Mouse (Mus musculus) frontal cortex, postnatal 25 days (tissue): Measurements from ENCODE around the gene Trim80.
A peak's percentile ranks its signal among the peaks of the same experiment; 100 is the strongest.
"Not testable (repeated sequence)": the region's sequence is repeated elsewhere in the genome, so short reads cannot be mapped to it uniquely, and the experiment has no call there.

Experiments used
- DNase-seq, 2 experiments: peaks; one replicate each; pipeline ENCODE4 v3.0.0; 2022; ENCODE audit warnings: low spot score in 2 of 2

The Trim80 gene

DNA sequence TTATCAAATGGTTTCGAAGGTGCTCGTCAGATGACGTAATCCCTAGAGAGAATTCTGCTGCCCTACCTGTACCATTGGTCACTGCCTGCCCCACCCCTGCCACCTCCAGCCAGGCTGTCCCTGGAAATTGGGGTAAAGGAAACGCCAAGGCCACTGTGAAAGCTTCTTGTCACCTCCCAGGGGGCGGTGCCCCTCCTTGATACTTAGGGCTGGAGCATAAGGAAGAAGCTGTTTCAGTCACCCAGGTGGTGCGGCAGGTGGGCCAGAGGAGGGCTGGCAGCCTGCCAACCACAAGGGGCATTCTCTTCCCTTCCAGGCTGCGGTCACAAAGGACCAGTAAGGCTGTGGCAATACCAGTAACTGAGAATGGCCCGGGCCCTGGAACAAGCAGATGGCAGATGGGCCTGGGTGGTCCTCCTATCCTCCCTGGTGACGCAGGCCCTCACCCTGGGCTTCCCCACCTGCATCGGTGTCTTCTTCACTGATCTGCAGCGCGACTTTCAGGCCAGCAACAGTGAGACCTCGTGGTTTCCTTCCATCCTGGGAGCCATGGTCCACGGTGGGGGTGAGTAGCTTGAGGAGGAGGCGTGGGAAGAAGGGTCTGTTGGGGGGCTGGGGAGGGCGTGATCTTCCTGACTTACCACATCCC is 22.0 kb downstream of the Trim80 start, which contains the start of gene Slc16a5:
Gene Slc16a5, plus strand, starts transcription at position 232 of the 649 bp plus-strand sequence.
- DNase-seq, result no peak

GRCm38 (mm10) chr11:115463397-115463796 is 23.1 kb downstream of the Trim80 start:
- DNase-seq, result no peak

DNA sequence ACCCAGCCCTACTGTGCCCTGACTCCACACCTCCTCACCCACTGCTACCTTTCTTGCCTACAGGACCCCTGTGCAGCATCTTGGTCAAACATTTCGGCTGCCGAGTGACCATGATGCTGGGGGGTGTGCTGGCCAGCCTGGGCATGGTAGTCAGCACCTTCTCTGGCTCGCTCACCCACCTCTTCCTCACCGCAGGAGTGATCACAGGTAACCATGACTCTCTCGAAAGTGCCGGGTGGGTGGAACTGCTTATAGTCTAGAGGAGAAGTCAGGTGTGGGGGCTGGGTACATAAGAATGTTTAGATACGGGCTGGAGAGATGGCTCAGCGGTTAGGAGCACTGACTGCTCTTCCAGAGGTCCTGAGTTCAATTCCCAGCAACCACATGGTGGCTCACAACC is 24.5 kb downstream of the Trim80 start:
- DNase-seq, result no peak

DNA sequence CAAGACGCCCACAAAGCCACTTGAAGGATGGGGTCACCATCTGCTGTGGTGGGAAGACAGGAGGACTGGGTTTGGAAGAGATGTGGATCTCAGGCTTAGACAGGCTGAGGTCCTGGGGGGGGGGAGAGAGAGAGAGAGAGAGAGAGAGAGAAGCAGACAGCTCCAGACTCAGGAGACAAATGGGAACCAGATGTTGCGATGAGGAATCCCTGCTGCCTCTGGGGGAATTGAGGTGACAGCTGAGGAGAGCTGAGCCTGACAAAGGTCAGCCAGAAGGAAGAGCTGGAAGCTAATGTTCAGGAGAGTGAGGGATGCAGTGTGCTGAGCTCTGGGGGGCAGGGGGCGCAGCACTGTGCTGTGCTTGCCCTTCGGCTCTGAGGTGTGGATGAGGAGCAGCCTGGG is 26.9 kb downstream of the Trim80 start:
- DNase-seq, result no peak

DNA sequence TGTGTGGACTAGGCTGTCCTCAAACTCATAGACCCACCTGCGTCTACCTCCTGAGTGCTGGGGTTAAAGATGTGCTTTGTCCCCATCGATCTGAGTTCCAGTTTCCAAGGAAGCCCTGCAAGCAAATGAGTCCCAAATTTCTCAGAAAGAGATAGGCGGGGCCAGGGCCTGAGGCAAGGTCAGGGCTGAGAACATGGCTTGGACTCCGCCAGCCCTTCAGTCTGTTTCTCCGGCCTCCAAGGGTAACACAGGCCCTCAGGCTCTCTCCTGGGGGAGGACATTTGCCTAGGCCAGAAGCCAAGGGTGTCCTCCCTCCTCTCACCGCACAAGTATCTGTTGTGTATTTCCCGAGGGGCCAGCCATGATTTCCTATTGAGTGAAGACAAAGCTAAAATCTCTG is 31.8 kb downstream of the Trim80 start:
- DNase-seq, result no peak

DNA sequence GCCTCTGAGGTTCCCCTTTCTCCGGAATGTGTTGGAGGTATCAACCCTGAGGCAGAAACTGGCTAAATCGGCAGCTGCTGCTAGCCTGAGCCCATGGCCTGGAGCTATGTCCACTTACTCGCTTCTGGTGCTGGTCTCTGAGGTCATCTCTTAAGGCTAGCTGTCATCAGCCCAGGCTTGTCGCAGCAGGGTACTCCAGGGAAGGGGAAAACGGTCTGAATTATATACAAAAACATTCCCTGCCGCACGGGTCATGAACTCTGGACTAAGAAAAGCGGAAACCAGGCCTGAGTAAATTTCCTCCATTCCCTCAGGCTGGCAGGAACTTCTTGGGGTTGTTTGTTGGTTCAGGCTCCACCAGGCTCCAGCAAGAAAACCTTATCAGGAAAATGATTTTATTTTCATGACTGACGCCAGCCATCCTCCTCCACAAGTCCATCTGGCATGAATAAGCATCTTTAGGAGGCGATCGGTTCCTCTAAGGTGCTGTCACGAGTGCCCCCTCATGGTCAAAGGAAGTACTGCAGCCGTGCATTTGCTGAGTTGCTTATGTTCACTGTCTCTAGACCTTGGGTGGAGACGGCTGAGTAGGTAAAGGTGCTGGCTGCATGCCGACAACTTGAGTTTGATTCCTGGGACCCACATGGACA is 33.4 kb downstream of the Trim80 start:
- peak; percentile 99 to 100 for DNase-seq

DNA sequence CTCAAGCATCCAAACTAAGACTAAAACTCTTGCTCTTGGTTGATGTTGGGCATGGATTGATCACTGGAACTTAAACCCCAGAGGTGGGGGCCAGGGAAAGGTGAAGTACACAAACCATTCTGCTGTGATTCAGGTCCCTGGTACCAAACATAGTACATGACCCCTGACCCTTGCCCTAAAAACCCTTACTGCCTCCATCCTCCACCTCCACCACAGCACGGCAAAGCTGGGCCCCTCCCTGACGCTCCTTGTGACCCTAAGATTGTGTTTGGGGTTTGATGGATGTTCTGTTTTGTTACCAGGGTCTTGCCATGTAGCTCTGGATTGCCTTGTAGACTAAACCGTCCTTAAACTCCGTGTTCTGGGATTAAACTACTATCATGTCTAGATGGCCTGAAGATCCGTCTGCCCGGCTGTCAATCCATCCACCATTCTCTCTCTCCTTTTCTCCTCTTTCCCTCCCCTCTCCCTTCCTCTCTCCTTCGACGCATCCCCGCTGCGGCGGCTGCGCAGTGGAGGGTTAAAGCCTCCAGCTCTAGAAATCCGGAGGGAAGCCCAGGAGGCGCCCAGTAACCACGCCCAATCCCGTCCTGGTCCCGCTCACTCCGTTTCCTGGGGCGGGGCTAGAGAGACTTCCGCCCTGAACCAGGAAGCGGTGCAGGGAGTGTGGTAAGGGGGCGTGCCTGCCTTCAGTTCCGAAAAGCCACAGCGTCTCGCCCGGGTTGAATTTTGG is 34.8 kb downstream of the Trim80 start, which contains the start of gene Armc7:
Gene Armc7, plus strand, starts transcription at position 643 of the 733 bp plus-strand sequence.
- DNase-seq, result peak; percentile 85 to 87

DNA sequence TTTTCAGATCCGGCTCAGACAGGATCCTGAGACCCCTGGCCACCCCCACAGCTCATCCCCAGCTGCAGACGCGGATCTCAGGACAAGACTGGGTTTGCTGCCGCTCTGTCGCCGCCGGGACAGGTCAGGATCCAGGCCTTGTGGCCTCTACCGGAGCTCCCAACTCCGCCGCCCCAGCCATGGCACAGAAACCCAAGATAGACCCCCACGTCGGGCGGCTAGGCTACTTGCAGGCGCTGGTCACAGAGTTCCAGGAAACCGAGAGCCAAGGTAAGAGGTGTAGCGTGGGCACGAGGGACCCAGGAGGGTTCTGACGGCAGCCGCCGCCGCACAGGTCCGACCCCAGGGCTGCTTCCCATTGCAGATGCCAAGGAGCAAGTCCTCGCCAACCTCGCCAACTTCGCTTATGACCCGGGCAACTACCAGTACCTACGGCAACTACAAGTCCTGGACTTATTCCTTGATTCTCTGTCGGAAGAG is 35.5 kb downstream of the Trim80 start:
- no peak for DNase-seq

- DNase-seq, result not testable (repeated sequence)
Observed at GRCm38 (mm10) chr11:115476630-115477029, 36.3 kb downstream of the Trim80 start.

DNA sequence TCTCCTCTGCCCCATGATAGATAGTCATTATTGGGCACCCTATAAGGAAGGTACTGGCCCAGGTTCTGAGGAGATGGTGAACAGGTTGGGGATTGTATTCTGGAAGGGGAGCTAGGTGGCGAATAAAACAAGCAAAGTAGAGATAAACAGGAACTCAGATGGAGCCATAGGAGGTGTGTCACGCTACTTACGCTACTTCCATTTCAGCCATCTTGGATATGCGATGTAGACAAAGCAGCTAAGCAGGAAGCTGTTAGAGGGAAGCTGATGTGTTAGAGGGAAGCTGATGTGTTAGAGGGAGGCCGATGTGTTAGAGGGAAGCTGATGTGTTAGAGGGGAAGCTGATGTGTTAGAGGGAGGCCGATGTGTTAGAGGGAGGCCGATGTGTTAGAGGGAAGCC is 37.0 kb downstream of the Trim80 start:
- not testable (repeated sequence) for DNase-seq

GRCm38 (mm10) chr11:115478296-115478938 is 38.1 kb downstream of the Trim80 start:
- DNase-seq, result no peak

DNA sequence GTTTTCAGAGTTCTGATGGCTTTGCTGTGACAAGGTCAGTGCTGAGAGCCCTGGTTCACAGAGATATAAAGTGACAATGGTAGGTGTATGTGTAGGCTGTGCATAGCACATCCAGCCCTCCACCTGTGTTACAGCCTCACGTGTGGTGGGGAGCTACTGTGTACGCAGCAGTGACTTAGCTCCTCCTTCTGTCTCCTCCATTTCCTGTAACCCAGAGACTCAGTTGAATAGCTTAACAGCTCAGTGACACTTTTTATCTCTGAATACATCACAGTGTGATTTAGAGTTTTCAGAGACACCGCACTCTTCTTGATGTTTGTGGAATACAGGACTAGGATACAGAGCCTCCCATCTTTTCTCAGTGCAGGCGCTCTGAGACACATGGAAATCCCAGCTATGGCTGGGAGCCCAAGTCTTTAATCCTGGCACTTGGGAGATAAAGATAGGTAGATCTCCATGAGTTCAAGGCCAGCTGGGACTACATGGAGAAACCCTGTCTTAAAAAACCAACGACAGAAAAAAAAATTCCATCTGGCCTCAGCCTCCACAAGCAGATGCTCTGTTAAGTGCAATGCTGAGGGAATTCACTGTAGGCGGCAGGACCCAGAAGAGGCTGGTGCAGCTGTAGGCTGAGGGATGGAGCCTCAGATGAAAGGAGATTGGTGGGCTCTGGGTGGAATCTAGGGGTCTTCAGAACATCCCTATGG is 41.4 kb downstream of the Trim80 start:
- DNase-seq, result no peak

DNA sequence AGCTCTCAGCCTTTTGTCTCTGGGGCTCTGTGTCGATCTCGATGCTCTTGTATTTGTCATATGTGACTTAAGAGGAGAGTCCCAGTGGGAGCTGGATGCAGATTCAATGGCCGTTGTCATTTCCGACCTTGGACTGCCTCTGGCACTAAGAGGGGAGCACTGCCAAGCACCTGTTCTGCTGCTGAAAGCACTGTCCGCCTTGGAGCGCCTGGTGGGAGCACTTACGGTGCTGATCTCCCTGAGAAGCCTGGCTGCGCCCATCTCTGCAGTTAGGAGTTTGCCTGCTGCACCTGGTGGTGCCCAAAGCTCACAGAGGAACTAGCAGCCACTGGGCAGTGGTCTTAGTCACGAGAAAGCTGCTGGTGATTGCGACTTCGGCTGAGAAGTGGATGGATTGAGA is 42.9 kb downstream of the Trim80 start:
- DNase-seq, result no peak

GRCm38 (mm10) chr11:115483726-115484125 is 43.4 kb downstream of the Trim80 start:
- DNase-seq, result peak; percentile 80 to 81

DNA sequence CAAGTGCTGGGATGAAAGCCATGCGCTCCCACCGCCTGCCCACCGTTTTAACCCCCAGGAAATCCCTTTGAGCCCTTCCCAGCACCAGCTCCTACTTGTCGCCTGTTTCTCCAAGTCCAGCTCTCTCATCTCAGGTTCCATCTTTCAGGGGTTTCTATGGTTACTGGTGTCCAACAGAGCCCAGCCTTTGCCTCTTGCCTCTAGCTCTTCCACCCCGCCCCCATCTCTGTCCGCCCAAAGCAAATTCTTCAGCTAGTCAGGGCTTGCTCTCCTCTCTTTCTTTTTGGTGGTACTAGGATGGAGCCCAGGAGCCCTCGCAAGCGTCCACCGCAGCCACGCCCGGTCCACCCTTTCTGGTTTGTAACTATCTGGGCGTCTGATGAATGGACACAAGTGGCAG is 44.8 kb downstream of the Trim80 start:
- DNase-seq, result no peak

GRCm38 (mm10) chr11:115488551-115489104 is 48.3 kb downstream of the Trim80 start:
- DNase-seq, result no peak

- DNase-seq, result no peak
Observed at GRCm38 (mm10) chr11:115490441-115491355, 50.4 kb downstream of the Trim80 start.

DNA sequence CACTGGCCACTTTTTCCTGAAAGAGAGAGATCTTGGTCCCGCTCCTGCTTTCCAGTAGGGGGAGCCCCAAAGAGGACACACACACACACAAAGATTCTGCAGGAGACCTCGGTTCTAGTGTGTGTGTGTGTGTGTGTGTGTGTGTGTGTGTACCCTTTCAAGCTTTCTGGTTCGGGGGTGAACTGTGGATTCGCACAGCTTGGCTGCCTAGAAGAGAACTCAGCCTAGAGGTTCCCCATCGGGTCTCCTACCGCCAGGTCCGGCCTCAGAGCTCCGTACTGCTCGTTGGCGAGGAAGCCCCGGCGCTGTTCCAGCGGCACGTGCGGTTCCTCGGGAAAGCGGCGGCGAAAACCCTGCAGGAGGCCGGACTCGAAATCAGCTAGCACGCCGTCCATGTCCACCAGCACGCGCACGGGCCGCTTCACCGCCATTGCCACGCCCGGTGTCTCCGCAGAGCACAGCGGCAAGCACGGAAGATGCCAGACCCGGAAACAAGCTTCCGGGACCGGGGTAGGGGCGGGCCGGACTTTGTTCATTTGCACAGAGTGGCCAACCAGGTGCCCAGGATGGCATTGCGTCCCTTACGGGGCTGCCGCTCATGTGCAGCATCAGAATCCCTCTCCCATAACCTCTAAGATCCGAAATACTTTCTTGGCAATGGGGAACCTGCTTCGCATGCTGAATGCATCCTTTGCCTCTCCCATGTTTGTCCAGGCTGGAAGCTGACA is 51.2 kb downstream of the Trim80 start, which contains the start of gene Nt5c:
Gene Nt5c, minus strand, starts transcription at position 507 of the 728 bp plus-strand sequence.
- DNase-seq, result peak; percentile 64 to 69

GRCm38 (mm10) chr11:115492387-115492786 is 52.0 kb downstream of the Trim80 start:
- DNase-seq, result no peak
